Mouse (Mus musculus) forebrain, postnatal 0 days (tissue): Measurements from ENCODE around the gene Ccdc33. TPM values are rescaled to one million over a fixed set of nuclear protein-coding genes. Genes with fewer than 3 reads are reported as not detected.

Experiments
- ATAC-seq: fragments of 200-750 bp; cut with Nextera tagmentation; 2 replicates; pipeline ENCODE4 v1.8.0; 2017; ENCODE audit warnings: mild to moderate bottlenecking, moderate library complexity
- DNase-seq: peaks from one replicate; pipeline ENCODE4 v3.0.0-alpha.2; 2015
- H3K27ac ChIP-seq: fragments of 300-500 bp; sonication (generic); 2 replicates; pipeline ENCODE4 v1.5.1; 2014; ENCODE audit warnings: low read depth, mild to moderate bottlenecking, antibody characterized with exemption, low read length, moderate library complexity, mixed read lengths
- H3K27me3 ChIP-seq: fragments of 300-500 bp; sonication (generic); 2 replicates; pipeline ENCODE4 v1.6.1; 2014; ENCODE audit warnings: mild to moderate bottlenecking, low read length, mixed read lengths; ENCODE audit not compliant: insufficient read depth
- H3K36me3 ChIP-seq: fragments of 300-500 bp; sonication (generic); 2 replicates; pipeline ENCODE4 v1.6.1; 2014; ENCODE audit warnings: mild to moderate bottlenecking, moderate library complexity; ENCODE audit not compliant: insufficient read depth
- H3K4me1 ChIP-seq: fragments of 300-500 bp; sonication (generic); 2 replicates; pipeline ENCODE4 v1.6.1; 2014; ENCODE audit warnings: antibody characterized with exemption; ENCODE audit not compliant: insufficient read depth
- H3K4me2 ChIP-seq: fragments of 300-500 bp; sonication (generic); 2 replicates; pipeline ENCODE4 v1.6.1; 2014; ENCODE audit warnings: low read depth, mild to moderate bottlenecking, moderate library complexity
- H3K4me3 ChIP-seq: fragments of 300-500 bp; sonication (generic); 2 replicates; pipeline ENCODE4 v1.5.1; 2014; ENCODE audit warnings: low read depth, low read length, mixed read lengths
- H3K9ac ChIP-seq: fragments of 300-500 bp; sonication (generic); 2 replicates; pipeline ENCODE4 v1.6.1; 2014; ENCODE audit warnings: mild to moderate bottlenecking
- H3K9me3 ChIP-seq: fragments of 300-500 bp; sonication (generic); 2 replicates; pipeline ENCODE4 v1.6.1; 2016; ENCODE audit warnings: low read length
- CTCF ChIP-seq: sonication (generic); IDR thresholded peaks from 2 replicates; pipeline ENCODE4 v1.5.1; 2016; ENCODE audit warnings: antibody characterized with exemption, control low read depth, low read depth
- WGBS: fragments of 180-500 bp; shearing (Covaris S2); extraction: QIAGEN DNeasy Blood & Tissue Kit; methylation state at CpG from one replicate; pipeline ENCODE4 v1.1.7; 2014; 5-methylcytosine and 5-hydroxymethylcytosine counted together
- polyA plus RNA-seq: library from polyadenylated mRNA; unstranded; fragments of >200 nt; fragmentation: Nextera tagmentation; extraction: Ambion mirVana; gene quantifications from 2 replicates; pipeline ENCODE4 v1.2.1, GENCODE M21; 2015
- total RNA-seq: library from RNA; depleted of rRNA; stranded (reverse); fragments of >200 nt; gene quantifications from 2 replicates; pipeline ENCODE4 v1.2.3, GENCODE M21; 2014

Ccdc33 gene
- total and polyA plus RNA-seq, 2 experiments from 2014 or later = 1.1 to 3.0 TPM

- H3K27ac ChIP-seq = no peak overlapping the region
- H3K4me1 ChIP-seq = 0 out of 2 replicates have a peak, but pooled peaks cover 5% of the 10 kb centered on the region
- 38% methylated on average over 4 of the region's 4 CpGs for WGBS
- H3K4me3 ChIP-seq = no peak overlapping the region
- H3K27me3 ChIP-seq = no peaks in the 10 kb centered on the region
- peak; percentile 78 for DNase-seq
- peak; percentile 80 for TF ChIP-seq CTCF
- ATAC-seq = no peak
- H3K36me3 ChIP-seq = no peaks in the 10 kb centered on the region
- no peaks in the 10 kb centered on the region for H3K9me3 ChIP-seq
- no peak overlapping the region for H3K4me2 ChIP-seq
- no peak overlapping the region for H3K9ac ChIP-seq
These were observed 123.3 kb downstream of the Ccdc33 start for GRCm38 (mm10) chr9:57995282-57995681.

DNA sequence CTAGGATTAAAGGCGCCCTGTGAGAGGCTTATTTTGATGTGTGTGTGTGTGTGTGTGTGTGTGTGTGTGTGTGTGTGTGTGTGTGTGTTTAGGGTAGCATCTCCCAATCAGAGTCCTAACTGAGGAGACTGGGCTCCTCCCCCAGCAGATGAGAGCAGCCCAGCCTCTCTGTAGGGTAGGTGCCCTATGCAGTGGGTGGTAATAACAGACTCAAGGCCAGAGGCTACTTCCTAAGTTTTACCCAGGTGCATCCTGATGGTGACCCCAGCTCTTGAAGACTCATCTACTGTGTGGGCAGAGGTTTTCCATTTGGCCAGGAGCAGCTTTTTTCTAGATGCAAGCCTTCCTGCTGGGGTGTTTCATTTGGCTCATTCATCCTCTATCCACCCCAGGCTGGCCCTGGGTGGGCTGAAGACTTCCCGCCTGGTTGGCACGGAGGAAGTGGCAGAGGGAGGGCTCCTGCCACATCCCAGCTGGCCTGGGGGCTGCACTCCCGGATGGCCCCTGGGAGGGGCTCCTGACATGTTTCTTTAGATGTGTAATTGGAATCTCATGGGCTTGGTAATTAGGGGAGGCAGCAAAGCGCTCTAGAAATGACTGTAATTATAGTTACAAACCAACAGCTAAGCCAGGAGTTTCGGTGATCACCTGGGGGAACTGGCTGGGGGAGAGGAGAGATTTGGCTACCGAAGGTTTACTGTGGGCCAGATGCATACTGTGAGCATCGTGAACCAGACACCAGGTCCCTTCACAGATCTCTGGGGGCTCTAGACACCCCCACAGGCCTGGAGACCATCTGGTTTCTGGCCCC is 125.6 kb downstream of the Ccdc33 start:
- DNase-seq (peak; percentile 34), ATAC-seq (peak; percentile 62)
- H3K9me3 ChIP-seq = no peaks in the 10 kb centered on the region
- H3K4me1 ChIP-seq = 0 out of 2 replicates have a peak, but pooled peaks cover 8% of the 10 kb centered on the region
- TF ChIP-seq CTCF = no peak
- no peak overlapping the region for H3K4me3 ChIP-seq
- H3K27ac ChIP-seq = no peak overlapping the region
- no peaks in the 10 kb centered on the region for H3K36me3 ChIP-seq
- 25% methylated on average over 8 of the region's 8 CpGs for WGBS
- no peak overlapping the region for H3K9ac ChIP-seq
- H3K27me3 ChIP-seq = no peaks in the 10 kb centered on the region
- H3K4me2 ChIP-seq = no peak overlapping the region

DNA sequence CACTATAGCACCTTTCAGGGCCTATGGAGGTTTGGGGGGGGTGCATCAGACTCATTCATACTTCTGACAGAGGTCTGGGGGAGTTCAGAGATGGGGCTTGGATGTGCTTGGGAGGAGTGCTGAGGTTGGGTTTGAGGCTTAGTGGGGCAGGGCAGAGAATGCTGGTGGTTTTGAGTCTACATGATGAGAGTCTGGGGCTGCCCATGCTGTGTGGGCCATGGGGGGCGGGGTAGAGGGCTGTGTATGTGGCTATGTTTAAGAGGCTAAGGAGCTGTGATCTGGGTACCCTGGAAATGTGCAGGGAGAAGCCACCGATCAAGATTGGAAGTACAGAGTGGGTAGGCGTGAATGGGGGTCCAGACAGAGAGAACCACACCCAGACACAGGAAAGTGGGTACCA is 126.6 kb downstream of the Ccdc33 start:
- no peak for TF ChIP-seq CTCF
- Histone ChIP-seq H3K9me3 (no peaks in the 10 kb centered on the region), H3K4me2 (no peak overlapping the region), H3K4me1 (0 out of 2 replicates have a peak, but pooled peaks cover 8% of the 10 kb centered on the region), H3K27me3 (no peaks in the 10 kb centered on the region), H3K4me3 (no peak overlapping the region), H3K9ac (no peak overlapping the region), H3K36me3 (no peaks in the 10 kb centered on the region), H3K27ac (no peak overlapping the region)
- DNase-seq = no peak
- 91% methylated on average over 3 of the region's 3 CpGs for WGBS
- no peak for ATAC-seq

GRCm38 (mm10) chr9:57990438-57991110 is 128.0 kb downstream of the Ccdc33 start:
- ATAC-seq = no peak
- TF ChIP-seq CTCF = peak; percentile 67
- H3K27me3 ChIP-seq = no peaks in the 10 kb centered on the region
- H3K36me3 ChIP-seq = no peaks in the 10 kb centered on the region
- H3K4me3 ChIP-seq = no peak overlapping the region
- WGBS = 40% methylated on average over 10 of the region's 10 CpGs
- H3K9me3 ChIP-seq = no peaks in the 10 kb centered on the region
- H3K4me2 ChIP-seq = no peak overlapping the region
- 0 out of 2 replicates have a peak, but pooled peaks cover 8% of the 10 kb centered on the region for H3K4me1 ChIP-seq
- no peak overlapping the region for H3K9ac ChIP-seq
- DNase-seq = no peak
- no peak overlapping the region for H3K27ac ChIP-seq

DNA sequence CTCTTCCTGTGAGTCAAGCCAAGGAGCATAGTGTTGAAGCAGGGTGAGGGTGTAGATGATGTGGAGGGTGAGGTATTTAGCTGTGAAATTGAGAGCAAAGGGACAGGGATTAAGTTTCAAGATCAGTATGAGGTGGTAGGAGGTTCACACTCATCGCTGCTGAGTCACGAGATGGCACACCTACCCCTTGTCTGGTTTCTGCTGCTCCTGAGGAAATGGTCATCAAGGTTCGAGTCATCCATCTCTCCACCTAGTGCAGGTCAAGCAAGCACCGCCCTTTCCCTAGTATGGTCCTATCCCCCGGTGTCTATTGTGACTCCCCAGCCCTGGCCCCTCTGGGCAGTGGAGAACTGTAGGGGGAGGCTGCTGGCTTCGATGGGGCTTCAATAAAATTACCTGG is 129.3 kb downstream of the Ccdc33 start:
- 88% methylated on average over 6 of the region's 6 CpGs for WGBS
- H3K27ac ChIP-seq = no peak overlapping the region
- H3K36me3 ChIP-seq = no peaks in the 10 kb centered on the region
- H3K9ac ChIP-seq = no peak overlapping the region
- no peak overlapping the region for H3K4me2 ChIP-seq
- H3K27me3 ChIP-seq = no peaks in the 10 kb centered on the region
- H3K4me1 ChIP-seq = 0 out of 2 replicates have a peak, but pooled peaks cover 8% of the 10 kb centered on the region
- DNase-seq (no peak), ATAC-seq (no peak)
- no peaks in the 10 kb centered on the region for H3K9me3 ChIP-seq
- TF ChIP-seq CTCF = no peak
- H3K4me3 ChIP-seq = no peak overlapping the region

GRCm38 (mm10) chr9:57988098-57988497 is 130.5 kb downstream of the Ccdc33 start:
- Histone ChIP-seq H3K9me3 (no peaks in the 10 kb centered on the region), H3K27me3 (no peaks in the 10 kb centered on the region), H3K27ac (no peak overlapping the region), H3K4me1 (0 out of 2 replicates have a peak, but pooled peaks cover 5% of the 10 kb centered on the region), H3K4me2 (no peak overlapping the region), H3K4me3 (no peak overlapping the region), H3K9ac (no peak overlapping the region), H3K36me3 (no peaks in the 10 kb centered on the region)
- no peak for TF ChIP-seq CTCF
- 73% methylated on average over 2 of the region's 2 CpGs for WGBS
- ATAC-seq = peak; percentile 51; the same call in 1 of the 2 replicates
- no peak for DNase-seq

- Histone ChIP-seq H3K9me3 (no peaks in the 10 kb centered on the region), H3K27me3 (no peaks in the 10 kb centered on the region), H3K4me3 (no peak overlapping the region), H3K4me2 (no peak overlapping the region), H3K36me3 (no peaks in the 10 kb centered on the region), H3K9ac (no peak overlapping the region), H3K4me1 (0 out of 2 replicates have a peak, but pooled peaks cover 3% of the 10 kb centered on the region), H3K27ac (no peak overlapping the region)
- ATAC-seq (no peak), DNase-seq (no peak)
- no peak for TF ChIP-seq CTCF
- WGBS = 81% methylated on average over 7 of the region's 7 CpGs
These were observed 132.3 kb downstream of the Ccdc33 start for GRCm38 (mm10) chr9:57986293-57986692.
